Mouse (Mus musculus): Measurements from ENCODE around the gene Dupd1.

Dupd1 gene

DNA sequence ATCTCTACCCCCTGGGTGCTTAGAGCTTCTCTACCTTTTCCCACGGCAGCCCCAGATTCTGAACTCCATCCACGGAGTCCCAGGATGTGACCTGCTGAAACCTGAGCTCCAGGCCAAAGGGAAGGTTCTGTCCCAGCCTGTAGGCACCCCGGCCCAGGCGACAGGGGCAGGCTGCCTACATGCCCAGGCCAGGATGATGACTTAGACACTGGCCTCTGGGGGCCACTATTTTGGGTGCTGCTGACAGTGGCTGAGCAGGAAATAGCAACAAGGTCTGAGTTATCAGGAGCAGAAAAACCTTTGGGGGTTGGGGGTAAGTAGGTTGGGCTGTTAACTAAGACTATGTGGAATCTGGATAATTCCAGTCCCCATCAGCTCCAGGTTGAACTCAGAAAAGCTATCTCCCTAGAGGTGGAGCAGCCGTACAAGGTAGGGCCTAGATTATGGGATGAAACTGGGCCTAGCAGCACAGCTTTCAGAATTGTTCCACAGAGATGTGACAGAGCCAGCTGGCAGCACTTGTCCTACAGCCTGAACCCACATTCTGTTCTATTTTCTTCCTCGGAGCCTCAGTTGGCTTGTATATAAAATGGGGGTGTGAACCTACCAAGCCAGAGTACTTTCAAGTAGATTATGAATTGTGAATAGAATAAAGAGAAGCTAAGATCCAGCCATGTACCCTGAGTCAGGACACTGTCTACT is 14.8 kb upstream of the Dupd1 start:
- no peak for ATAC-seq (ENCODE audit: insufficient number of reproducible peaks, low FRiP score, low TSS enrichment)

DNA sequence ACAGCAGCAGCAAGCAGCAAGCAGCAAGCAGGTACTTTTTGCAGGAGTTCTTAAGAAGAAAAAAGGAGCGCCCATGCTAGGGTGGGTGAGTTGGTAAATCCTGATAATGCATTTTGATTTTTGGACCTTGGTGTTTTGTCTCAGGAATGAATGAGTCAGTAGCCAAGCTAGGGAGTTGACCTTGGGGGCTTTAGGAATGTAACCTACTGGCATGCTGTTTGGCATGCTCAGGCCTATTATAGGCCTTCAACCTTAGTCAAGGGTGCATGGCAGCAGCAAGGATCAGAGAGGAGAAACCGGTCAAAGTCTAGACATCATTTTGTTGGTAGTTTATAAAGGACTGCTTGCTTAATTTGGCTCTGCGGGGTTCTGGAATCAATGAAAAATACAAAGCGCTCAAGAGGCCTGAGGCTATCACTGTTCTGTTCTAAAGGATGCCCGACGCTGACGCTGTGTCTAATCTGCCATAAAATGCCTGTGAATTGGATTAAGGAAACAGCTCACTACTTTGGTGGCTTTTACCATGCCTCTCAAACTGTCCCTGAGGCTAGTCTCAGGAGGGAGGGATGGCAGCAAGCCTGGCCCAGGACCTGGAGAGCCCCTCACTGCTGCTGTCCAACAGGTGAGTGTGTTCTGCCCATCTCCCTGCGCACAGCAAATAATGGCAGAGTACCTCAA is 7.8 kb upstream of the Dupd1 start:
- ATAC-seq (ENCODE audit: insufficient number of reproducible peaks, low FRiP score, low TSS enrichment) = no peak

DNA sequence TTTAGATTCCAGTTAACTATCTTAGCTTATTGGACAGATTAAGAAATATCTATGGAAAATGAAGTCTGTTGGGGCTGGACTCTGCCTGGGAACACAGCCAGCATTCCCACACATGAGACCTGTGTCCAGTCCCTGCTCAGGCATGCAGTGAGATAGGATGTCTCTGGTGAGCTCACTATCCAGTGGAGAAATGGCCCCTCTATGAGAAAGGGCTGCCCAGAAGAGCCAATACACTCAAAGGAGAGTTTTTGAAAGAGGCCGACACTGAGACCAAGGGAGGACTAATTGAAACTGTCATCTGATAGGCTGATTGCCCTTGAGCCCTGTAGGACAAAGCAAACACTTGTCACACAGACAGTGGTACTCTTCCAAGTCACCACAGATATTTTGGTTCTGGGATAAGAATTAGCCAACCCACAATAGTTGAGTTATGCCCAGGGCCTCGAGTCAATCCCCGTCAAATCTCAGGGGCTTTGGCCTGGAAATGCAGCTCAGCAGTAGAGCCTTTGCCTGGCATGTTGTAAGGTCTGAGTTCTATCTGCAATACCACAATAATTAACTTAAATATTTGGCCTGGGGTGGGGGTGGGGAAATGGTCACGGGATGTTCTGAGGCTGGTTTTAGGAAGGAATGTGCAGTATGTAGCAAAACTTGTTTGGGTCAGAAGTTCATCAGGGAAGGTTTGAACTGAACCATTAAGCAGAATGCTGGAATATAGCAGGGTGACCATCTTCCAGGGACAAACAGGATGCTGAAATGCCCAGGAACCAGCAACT is 6.2 kb upstream of the Dupd1 start:
- no peak for ATAC-seq (ENCODE audit: insufficient number of reproducible peaks, low FRiP score, low TSS enrichment)

DNA sequence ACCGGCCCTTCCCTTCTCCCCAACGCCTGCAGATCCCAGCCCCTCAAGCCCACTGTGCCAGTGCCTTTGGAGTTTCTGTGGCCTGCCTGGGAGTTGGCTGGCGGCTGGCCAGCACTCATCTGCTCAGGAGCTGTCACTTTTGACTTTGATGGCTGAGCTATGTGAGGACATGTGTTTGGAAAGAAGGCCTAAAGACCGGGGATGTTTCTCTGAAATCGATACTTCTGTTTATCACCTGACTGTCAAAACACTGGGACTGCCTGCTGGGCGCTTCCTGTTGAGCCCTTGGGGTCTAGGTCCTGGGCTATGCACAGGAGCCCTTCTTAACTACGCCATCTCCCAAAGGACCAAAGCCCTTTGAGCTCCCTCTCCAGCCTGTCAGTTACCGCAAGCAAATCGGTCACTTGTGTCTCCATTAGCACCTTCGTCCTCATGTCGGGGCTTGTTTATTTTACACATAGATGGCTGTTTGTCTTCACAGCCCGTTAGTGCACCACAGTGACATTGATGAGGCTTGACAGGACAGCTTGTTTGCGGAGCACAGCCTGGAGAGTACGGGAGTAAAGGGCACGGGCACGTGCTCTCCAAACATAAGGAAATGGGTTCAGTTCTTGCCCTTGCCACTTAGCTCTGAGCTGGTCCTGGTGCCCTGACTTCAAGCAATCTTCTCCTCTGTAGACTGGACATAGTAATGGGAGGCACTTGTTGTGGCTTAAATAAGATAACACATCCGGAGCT is 5.4 kb upstream of the Dupd1 start:
- no peak for ATAC-seq (ENCODE audit: insufficient number of reproducible peaks, low FRiP score, low TSS enrichment)

DNA sequence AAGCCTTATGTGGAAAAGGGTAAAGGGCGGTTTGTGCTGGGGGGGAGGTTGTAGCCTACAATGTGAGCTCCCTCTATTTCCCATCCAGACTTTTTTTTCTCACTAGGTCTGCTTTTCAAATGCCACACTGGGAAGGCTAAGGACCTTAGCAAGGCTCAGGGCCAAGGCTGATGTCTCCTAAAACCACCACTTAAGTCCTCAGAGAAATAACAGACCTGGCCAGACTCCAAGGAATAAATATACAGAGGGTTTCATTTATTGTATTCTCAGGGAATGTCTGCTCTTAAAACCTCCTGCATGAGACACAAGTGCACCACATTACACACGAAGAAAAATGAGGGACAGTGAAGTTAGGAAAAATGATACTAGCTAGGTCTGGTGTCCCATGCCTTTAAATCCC is 3.1 kb downstream of the Dupd1 start:
- no peak for ATAC-seq (ENCODE audit: insufficient number of reproducible peaks, low FRiP score, low TSS enrichment)

DNA sequence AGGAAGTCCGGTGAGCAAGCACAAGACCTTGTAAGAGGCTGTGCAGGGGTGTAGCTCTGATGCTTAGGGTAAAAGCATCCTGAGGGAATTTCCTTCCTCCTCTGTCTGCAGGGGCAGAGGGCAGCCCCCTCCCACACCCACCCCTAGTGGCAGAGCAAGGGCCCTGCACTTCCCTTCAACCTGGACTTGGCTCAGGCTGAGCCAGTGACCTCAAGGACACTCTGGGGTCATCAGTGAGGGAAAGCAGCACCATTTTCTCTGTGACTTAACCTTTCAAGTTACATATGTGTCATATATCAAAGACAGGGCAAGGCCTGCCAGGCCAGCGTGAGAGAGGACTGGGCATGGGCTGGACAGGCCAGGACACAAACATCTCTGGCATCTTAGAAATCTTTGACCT is 4.8 kb downstream of the Dupd1 start:
- no peak for ATAC-seq (ENCODE audit: insufficient number of reproducible peaks, low FRiP score, low TSS enrichment)

DNA sequence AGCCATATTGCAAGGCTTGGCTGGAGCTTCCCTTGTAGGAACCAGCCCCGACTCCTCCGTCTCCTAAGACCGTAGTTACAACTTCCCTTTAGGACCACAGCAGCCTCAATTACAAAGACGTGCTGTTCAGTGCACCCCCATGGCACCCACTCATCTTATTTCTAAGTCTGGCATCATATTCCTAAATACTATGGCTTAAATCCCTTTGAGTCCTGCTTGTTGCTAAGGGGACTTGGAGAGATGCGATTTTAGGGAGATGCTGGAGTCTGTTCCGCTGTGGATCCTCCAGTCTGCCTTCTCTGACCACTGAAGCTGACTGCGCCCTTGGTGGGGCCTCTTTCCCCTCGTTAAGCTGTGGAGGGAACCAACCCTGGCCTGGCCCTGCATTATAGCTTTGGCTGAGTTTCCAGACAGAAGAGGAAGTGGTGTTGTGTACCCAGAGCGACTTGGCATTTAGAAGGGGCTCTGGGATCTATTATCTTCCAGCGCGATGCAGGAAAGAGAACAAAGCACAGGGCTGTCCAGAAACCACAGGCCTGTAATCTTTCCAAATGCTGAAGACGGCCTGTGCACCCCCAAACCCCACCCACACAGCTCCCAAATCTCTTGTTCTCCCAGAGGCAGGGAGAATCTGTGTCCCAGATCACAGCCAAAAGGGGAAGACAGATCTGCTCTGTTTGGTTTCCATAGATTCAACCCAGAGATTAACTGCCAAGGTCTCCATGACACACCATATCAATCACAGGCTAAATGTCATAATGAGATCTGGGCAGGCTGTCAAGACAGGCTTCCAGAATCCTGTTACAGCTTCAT is 7.4 kb downstream of the Dupd1 start:
- no peak for ATAC-seq (ENCODE audit: insufficient number of reproducible peaks, low FRiP score, low TSS enrichment)

DNA sequence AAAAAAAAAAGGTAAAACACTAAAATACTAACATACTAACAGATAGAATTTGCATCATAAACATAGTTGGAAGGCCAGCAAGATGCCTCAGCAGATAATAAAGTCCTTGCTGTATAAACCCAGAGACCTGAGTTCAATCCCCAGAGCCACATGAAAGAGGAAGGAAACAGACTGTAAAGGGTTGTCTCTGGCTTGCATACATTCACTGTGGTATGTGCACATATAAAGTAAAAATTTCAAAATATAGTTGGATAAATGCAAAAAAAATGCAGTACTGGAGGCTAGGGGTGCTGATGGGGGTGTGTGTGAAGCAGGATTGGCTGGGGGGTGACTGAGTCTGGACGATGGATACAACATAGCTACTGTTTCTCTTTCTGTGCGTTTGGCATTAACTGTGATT is 8.9 kb downstream of the Dupd1 start:
- no peak for ATAC-seq (ENCODE audit: insufficient number of reproducible peaks, low FRiP score, low TSS enrichment)

DNA sequence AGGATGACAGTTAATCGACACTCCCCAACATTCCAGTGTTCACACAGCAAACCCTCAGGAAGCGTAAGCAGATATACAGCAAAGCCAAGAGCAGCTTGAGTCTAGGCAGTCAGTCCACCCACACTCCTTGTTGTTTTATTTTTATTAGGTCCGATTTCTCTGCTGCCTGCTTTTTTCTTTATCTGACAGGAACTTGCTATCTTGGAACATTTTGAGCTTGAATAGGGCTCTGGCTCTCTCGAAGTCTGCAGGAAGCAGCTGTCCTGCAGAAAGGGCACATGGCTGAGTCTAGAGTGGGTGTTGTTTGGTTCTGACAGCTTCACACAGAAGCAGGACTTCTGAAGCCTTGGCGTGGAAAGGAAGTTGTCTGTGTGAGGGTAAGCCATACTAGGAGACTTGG is 11.1 kb downstream of the Dupd1 start:
- no peak for ATAC-seq (ENCODE audit: insufficient number of reproducible peaks, low FRiP score, low TSS enrichment)

DNA sequence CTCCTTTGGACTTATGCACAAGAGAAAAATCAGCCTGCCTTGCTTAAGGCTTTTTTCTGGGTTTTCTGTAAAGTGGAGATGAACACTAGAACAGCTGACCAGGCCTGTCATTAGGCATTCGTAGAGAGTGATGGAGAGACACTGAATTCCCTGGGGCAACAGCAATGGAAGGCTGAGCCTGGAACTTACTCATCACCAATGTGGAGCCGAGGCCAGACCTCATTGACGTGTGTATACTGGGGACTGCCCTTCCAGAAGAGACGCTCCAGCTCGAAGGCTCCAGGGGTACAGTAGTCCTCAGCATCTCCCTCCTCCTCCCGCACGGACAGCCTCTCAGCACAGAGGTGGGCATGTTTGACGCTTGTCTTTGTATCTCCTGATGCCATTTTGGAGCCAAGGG is 11.7 kb downstream of the Dupd1 start:
- no peak for ATAC-seq (ENCODE audit: insufficient number of reproducible peaks, low FRiP score, low TSS enrichment)

DNA sequence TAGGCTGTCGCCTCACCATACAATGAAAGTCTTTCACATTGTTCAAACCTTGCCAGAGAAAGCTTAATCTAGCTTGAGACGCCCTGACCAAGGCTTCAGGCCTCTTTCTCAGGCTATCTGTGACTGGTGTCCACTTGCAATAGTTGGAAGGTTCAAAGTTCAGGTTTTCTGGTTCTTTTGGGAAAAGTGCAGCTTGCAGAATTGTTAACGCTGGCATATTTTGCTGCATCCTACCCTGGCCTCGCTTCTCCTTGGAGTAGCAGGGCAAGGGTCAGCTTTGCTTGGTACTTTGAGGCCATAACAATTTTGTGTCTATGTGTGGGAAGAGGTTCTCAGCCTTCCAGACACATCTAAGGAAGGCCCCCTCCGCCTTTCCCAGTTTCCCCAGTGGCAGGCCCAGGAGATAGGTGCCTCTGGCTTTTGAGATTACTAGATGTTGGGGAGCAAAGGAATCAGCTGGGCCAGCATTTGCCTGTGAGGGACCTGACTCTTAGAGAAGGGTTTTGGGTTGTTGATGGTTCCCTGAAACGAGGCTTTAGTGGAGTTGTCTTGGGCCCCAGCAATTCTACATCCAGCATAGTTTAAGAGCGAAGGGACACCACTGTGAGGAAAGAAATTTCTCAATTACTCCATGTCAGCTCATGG is 18.1 kb downstream of the Dupd1 start:
- ATAC-seq (ENCODE audit: insufficient number of reproducible peaks, low FRiP score, low TSS enrichment) = no peak

DNA sequence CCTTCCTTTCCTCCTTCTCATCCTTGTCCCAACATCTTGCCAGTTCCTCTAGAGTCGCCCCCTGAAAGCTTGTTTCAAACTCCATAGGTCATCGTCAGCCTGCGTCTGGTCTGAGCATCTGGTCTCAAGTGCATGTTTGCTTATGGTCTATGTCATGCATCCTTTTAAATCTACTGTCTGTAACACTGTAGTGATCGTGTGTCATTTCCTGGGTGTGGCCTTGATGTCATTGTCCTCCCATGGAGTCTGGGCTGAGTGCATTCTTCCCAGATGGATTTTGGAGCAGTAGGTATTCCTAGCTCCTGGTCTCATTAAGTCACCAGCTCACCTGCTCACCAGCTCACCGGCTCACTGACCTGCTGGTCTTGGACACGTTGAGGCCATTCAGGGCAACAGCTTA is 19.4 kb downstream of the Dupd1 start:
- ATAC-seq (ENCODE audit: insufficient number of reproducible peaks, low FRiP score, low TSS enrichment) = no peak

DNA sequence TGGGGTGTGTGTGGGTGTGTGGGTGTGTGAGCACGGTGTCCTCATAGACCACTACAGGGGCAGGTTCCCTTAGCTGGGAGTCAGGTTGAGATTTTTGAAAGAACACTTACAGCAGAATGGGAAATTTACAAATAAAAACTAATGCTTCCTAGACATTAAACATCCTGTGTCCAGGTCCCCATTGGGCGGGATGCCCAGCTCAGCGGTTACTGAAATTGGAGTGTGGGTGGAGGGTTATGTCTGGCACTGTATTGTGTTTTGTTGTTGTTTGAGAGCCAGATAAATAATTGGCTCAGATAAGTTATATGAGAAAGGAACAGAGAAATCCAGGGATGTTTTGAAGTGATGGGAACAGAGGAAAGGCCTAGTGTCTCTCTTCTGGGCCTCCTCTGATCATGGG is 23.3 kb downstream of the Dupd1 start:
- ATAC-seq (ENCODE audit: insufficient number of reproducible peaks, low FRiP score, low TSS enrichment) = no peak

DNA sequence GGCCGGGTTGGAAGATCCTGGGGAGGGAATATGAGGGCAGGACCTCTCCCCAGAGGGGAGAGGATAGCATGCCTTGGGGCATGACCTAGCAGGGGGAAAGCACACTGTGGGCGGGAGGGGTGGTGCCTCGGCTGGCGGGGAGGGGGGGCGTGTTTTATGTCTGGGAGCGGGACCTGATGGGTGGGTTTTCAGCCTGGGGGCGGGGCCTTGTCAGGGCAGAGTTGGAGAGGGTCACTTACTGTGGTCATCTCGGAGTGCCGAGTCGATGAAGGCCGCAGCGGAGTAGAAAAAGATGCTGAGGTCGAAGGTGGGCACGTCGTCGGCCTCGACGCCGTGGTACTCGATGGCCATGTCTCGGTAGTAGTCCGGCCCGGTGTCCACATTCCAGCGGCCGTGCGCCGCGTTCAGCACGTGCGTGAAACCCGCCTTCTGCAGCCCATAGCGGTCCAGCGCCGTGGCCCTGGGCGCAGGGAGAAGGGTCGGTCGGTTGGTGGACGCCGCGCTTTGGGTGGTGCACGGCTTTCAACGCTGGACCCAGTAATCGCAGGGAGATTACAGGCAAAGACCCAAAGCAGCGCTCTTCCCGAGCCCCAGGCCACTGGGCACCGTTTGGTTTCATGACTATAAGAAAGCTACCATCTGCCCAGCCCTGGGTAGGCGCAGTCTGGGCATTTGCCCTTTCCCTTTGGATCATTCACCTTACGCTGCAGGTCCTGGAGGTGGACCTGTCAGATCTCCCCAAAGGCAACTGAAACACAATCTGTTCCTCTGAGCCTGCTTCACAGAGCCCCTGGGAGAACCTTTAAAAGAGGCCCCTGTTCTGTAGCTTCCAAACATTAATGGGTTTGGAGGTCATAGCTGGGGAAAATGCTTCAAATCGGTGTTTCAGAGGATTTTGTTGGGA is 27.7 kb downstream of the Dupd1 start:
- ATAC-seq (ENCODE audit: insufficient number of reproducible peaks, low FRiP score, low TSS enrichment) = no peak

DNA sequence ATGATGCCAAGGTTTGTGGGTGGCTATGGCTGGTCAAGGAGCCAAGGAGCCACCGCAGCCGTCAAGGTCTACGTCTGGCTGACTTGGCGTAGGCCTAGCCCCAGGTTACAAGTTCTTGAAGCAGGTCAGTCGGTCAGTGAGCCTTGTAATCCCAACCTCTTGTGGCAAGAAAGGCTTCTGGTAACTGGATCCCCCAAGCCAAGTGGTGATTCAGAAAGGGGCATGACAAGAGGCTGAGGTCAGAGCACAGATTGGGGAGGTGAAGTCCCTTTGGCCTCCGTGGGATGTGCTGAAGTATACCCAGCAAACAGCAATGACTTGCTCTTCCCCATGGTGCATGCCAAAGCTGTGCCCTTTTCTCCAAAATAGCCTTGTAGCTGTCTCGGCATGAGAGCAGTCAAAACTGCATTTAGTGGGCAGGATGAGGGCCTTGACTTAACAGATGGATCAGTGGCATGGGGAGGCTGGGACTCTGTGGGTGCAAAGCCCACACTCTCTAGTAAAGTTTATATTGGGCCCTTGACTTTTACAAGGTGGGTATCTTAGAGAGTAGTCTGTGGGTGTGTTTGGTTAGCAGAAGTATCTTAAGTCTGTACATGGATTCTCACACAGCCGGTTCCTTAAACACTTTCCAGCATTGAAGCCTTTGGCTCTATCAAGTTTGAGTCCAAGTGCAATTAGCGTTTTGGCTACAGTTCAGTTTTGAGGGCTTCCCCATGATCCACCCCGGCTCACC is 28.8 kb downstream of the Dupd1 start:
- ATAC-seq (ENCODE audit: insufficient number of reproducible peaks, low FRiP score, low TSS enrichment) = no peak

DNA sequence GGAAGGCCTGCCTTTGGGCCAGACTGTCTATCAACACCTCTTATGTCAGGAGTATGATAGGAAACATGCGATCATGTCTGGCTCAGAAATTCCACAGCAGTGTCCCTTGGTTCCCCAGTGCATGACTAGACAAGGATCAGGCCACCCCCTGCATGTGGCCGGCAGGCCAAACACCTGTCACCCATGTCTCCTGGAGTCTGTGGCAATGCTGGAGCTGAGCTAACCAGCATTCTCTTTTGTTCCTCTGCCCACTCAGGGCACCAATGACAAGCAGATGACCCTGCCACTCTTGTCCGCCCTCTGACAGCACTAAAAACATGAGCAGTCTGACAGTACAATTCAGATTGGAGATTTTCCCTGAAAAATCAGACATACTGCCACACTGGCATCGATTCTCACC is 30.5 kb downstream of the Dupd1 start:
- ATAC-seq (ENCODE audit: insufficient number of reproducible peaks, low FRiP score, low TSS enrichment) = no peak

DNA sequence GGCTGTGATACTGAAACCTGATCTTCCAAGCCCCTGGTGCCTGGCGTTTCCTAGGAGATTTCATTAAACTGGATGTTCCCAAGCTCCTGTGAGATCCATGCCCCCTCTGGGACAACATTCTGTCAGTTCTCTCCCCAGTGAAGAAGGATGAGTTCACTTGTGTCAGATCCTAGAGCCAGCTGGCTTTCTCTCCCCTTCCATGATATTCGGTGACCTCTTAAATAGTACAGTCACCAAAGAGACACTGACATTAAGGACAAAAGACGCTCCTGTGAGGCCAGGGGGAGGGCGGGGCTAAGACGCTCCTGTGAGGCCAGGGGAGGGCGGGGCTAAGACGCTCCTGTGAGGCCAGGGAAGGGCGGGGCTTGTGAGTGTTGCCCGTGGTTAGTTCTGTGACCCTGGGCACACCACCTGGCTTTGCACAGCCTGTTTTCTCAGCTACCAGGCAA is 31.7 kb downstream of the Dupd1 start:
- ATAC-seq (ENCODE audit: insufficient number of reproducible peaks, low FRiP score, low TSS enrichment) = no peak

DNA sequence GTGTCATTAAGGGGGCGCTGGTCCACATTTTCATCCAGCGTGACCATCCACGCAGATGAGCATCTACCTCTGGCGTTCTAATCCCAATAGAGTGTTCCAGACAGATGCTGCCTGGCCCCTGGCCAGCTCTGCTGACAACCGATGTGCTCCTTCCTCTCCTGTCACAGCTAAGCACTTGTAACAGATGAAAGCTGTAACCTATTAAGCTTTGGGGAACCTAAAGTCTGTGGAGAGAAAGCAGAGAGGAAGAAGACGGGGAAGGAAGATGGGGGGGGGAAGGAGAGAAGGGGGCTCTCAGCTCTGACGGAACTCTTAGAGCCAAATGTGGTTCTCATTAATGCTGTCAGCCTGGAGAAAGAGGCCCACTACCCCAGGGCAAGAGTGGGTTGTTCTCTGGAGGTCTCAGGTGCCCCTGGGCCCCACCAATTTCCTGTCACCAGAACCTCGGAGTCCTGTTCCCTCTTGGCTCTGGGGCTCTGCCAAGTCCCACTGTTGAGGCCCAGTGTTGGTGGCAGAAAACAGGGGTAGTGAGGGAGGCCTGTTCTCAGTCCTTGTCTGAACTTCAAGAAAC is 34.7 kb downstream of the Dupd1 start:
- ATAC-seq (ENCODE audit: insufficient number of reproducible peaks, low FRiP score, low TSS enrichment) = no peak
